Mouse (Mus musculus): ENCODE measurements around the gene Galntl5.

DNA sequence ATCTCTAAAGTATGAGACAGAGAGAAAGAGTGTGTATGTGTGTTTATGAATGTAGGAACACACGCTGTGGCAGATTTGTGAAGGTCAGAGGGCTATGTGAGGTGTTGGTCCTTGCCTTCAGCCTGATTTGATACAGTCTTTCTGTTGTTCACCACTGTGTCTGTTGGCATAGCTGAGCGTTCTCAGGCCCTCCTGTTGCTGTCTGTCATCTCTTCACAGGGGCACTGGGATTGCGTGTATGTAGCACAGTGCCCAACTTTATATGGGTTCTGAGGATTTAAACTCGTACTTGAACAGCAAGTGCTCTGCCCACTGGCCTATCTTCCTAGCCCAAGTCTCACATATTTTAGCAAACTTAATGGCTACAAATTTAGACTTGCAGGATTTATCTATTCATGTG, 2.3 kb downstream of the Galntl5 start:
- TF ChIP-seq MAFK (IDR thresholded peaks at IDR 0.05; ENCODE audit: insufficient read depth, low read depth, low read length) (no peak), CHD2 (IDR thresholded peaks at IDR 0.05; ENCODE audit: low read depth, low read length) (no peak)

Measured in ES-E14 (cell line).